Mouse (Mus musculus): ENCODE results near the gene Angptl4.

Angptl4 gene

DNA sequence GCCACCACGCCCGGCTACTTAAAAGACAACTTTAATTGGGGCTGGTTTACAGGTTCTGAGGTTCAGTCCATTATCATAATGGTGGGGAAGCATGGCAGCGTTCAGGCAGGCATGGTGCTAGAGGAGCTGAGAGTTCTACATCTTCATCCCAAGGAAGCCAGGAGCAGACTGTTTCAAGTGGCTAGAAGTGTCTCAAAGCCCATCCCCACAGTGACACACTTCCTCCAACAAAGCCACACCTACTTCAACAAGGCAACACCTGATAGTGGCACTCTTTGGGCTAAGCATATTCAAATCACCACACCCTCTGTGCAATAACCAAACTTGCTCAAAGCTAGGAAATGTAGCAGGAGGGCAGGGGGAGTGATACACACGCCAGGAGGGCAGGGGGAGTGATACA is 22.6 kb upstream of the Angptl4 start:
- DNase-seq, result no peak

DNA sequence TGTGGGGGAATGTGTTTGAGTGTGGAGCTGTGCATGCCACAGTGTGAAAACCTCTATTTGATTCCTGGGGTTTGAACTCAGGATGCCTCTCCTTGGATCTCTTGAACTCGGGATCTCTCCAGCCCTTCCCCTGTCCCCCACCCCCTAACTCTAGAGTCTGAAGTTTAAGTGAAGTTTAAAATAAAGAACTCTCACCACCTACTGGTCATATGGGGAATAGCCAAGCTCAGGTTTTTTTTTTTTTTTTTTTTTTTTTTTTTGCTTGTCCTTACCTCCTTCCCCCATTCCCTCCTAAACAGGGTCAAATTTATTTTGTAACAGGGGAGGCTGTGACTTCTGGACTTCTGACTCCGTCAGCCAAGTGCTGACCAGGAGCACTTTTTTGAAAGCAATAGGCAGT is 20.6 kb upstream of the Angptl4 start:
- DNase-seq, result no peak

DNA sequence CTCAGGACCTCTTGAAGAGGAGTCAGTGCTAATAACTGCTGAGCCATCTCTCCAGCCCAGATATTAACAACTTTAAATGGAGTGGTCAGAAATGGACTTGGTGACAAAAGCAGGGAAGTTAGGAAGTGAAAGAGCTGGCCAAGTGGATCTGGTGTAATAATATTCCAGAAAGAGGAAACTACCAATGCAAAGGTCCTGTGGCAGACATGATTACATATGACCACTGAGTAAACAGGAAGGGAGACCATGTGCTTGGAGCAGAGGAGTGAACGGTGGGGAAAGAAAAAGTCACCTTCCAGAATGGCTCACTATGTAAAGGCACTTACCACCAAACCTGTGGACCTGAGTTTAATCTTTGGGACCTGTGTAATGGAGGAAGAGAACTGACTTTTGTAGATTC is 17.6 kb upstream of the Angptl4 start:
- DNase-seq, result no peak

DNA sequence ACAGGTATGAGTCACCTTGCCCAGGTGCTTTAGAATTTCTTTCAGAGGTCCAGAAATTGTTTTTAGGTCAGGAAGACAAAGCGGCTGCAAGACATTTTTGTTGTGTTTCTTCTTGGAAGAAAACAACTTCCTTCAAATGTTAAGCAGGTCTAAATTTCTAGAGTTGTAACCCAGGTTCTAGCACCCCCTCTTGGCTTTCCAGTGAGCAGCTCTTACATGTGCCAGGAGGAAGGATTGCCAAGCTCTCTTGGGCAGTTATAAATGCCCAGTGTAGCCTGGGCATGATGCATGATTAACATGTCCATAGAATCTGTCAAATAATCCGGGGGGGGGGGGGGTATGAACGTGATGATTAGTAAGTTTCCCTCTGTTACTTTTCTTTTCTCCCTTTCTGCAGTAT is 16.7 kb upstream of the Angptl4 start:
- no peak for DNase-seq

DNA sequence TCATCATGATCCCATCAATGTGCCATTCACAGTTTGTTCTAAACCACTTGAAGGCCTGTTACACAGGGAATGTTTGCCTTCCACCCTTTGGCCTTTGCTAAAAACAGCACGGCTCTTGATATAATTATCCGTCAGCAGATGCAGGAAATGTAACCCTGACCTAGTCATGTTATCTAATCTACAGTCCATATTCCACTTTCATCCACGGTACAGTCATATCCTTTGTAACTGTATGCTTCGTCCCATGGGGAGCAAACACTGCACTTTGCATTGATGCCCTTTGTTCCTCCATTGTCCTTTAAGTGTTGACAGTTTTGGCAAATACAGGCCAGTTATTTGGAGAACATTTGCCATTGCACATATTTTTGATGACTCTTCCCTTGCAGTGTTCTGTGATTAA is 7.1 kb upstream of the Angptl4 start:
- DNase-seq, result no peak

DNA sequence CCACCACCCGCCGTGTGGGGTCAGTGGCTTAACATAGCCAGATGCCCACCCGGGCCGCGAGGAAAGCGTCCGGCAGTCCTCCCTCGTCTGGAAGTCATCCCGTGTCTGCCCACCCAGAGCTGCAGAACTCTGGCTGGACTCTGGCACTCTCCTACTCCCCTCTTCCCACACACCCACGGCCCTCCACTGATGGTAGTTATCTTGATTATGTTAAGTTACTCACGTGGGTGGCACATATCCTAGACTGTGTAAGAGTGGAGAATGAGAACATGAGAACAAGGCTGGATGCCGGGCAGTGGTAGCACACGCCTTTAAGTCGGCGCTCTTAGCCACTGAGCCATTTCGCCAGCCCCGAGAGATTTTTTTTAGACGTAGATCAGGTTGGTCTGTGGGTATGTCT is 4.7 kb upstream of the Angptl4 start:
- DNase-seq, result no peak

DNA sequence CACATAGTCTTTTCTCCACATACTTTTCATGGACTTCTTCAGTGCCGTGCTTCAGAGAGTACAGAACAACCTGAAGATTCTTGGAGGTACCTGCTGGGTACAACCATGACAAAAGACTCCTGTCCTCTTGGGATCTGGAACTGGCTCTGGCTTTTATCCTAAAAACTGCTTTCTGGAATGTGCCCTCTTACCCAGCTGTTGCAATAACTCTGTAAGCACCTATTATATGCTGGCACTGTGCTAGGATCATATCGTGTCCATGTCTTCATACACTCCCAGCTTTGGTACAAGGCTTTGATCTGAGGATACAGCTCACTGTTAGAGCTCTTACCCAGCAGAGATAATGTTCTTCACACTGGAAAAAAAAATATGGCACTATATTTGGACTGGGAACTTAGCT is 3.3 kb upstream of the Angptl4 start:
- no peak for DNase-seq

DNA sequence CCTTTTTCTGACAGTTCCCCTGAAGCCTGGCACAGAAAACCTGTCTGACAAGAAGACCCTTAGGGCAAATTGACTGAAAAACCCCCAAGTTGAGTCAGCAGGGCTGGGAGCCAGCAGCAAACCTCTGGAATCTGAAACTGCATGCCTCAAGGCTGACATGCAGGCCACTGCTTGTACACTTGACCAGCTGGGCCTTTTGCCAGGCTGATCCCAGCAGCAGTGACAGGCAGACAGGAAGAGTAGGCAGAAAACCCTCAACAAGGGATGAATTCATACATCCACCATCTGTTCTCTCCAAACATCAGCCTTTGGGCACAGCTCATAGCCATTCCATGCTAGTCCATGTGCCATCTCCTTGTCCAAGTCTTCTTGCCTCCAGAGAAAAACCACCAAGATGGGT is 1.8 kb upstream of the Angptl4 start:
- DNase-seq, result no peak

DNA sequence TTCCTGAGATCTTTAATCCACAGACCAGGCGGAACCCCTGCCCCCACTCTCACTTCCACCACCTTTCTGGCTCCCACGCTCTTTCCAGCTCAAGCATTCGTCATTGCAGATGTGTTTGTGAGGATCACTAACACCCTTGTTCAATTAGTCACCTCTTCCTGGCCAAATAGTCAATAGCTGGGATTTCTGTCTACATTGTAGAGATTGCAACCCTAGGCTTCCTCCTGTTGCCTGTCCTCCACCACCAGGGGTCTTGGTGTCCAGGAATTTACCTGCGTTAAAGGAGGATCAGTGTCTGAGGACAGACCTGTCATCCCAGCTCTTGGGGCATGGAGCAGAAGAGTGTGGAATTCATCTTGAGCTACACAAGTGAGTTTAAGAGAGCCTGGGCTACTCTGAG is 437 bp upstream of the Angptl4 start:
- no peak for DNase-seq

DNA sequence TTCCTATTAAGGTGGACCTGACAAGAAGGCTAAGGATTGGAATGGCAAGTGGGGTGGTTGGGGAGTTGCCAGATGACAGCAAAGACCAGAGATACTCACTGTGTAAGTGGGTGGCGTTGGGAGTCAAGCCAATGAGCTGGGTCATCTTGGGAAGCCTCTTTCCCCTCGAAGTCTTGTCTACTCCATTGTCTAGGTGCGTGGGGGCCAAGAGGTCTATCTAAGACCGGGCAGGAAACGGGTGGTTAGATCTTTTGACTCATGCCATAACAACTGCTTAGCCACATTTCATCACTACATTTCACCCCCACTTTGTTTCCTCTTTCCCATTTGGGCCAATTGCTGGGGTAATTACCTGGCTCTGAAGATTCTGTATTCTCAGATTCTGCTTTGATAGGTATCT is 1.2 kb downstream of the Angptl4 start:
- no peak for DNase-seq

DNA sequence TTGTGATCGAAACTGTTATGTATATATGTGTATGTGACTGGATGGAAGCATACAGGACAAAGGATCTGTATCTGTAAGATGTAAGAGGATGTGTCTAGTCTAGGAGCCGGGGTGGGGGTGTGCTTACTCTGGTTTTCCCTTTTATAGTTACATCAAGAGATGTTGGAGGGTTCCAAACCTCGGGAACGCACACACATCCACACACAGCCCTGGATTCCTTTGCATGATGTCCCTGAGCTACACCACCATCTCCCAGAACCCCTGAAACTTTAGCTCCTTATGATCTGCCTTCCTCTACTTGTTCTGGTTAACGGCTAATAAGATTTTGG is 1.7 kb downstream of the Angptl4 start:
- no peak for DNase-seq

DNA sequence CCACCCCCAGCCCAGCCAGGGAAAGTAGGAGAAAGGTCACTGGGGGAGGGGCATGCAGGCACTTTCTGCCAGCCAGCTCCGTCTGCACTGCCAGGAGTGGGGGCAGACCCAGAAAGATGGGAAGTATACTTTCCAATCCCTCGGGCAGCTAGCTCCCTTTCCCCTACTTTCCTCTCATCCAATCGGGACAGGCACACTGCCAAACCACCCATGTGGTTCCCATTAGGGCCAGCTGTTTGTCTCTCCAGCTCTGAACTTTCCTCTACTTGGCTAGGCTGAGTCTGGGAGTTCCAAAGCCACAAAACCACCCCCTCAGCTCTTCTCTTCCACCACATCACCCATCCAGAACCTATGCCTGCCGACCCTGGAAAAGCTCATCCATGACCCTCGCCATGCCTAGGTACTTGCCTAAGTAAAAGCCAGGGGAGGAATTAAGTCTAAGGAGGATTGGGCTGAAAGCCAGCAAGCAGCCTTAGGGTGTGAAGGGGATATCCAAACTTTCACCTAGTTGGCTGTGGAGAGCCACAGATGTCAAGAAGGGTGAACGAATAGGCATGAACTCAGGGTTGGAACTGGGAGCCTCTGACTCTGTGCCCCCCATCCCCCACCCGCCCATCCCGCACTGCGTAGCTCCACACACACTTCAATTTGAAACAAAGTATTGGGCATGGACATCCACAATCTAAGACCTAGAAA is 2.2 kb downstream of the Angptl4 start:
- peak; percentile 26 for DNase-seq

DNA sequence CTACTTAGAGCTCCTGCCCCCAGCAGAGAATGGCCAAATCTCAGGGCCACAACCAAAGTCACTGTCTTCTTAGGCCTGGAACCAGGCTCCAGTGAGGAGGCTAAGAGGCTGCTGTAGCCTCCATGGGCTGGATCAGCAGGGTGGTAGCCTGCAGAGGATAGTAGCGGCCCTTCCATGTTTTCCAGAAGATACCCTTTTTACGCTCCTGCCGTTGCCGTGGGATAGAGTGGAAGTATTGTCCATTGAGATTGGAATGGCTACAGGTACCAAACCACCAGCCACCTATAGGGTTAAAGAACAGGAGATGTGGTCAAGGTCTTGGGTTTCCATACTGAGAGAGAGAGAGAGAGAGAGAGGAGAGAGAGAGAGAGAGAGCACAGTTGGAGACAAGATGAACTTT is 6.3 kb downstream of the Angptl4 start:
- DNase-seq, result no peak

DNA sequence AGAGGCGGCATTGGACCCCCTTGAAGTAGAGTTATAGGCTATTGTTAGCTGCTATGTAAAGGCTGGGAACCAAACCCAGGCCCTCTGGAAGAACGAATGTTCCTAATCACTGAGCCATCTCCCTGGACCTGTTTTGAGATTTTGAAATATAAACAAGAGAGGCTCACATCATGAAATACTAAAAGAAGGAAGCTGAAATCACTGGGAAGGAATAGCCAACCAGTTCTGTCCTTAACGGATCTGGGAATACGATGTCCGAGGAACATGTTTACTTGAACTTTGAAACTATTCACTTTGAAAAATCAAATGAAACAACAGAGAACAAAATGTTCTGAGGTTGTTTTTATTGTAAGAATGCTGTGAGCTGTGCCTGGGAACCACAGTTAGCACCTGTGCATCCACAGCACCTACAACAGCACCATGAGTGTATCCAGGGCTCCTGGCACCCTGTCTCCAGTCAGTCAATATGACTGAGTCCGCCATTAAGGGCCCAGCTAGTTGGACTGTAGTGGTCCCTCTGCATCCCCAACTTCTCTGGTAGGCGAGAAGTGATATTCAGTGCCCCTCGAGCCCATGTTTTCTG is 7.0 kb downstream of the Angptl4 start:
- no peak for DNase-seq

DNA sequence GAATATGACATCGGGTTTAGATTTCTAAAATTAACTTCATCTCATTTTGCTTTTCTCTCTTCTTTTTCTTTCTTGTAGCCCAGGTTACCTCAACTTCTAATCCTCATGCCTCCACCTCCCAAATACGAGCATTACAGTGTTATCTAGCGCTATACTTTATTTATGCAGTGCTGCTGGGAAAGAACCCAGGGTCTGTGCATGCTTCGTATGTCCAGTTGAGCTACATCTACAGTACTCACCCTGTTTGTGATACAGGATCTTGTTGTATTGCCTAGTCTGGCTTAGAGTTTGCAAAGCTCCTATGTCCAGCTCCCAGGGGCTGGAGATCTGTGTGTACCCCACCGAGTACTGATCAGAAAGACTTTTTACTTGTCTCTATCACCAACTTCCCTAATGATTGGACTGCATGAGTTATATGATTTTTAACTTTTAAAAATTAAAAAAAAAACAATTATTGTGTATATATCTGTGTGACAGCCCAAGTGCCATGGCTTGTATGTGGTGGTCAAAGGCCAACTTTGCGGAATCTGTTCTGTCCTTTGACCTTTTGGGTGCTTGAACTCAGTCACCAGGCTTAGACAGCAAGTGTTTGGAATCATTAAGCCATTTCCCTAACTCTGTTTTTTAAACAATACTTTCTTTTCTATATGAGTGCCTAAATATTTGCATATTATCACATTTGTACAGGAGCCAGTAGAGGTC is 7.6 kb downstream of the Angptl4 start:
- no peak for DNase-seq

DNA sequence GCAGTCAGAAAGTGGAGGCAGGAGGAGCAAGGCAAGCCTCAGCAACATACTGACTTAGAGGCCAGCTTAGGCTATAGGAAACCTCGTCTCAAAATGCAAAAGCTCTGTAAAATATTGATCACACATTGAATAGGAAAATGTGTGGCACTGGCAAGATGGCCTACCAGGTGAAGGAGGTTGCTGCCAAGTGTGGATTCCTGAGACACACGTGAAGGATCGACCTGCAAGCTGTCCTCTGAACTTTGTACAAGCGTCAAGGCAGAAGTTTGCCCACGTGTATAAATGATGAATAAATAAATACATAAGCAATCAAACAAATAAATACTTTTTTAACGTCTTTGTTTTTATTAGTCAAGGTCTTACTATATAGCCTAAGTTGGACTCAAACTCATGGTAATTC is 8.2 kb downstream of the Angptl4 start:
- no peak for DNase-seq

DNA sequence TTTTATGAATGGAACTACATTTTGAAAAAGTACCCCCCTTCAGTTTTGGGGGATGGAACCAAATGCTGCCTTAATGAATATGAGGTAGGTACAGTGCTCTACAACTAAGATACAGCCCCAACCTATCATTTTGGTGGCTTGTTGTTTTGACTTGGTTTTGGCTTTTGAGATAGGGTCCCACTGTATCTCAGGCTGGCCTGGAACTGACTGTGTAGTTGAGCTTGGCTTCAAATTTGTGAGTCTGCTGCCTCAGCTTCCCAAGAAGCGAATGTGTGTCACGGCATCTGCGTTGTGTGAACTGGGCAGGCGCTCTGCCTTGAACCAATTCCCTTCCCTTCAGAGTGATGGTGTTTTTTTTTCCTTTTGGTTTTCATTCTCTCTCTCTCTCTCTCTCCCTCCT is 10.0 kb downstream of the Angptl4 start:
- no peak for DNase-seq

DNA sequence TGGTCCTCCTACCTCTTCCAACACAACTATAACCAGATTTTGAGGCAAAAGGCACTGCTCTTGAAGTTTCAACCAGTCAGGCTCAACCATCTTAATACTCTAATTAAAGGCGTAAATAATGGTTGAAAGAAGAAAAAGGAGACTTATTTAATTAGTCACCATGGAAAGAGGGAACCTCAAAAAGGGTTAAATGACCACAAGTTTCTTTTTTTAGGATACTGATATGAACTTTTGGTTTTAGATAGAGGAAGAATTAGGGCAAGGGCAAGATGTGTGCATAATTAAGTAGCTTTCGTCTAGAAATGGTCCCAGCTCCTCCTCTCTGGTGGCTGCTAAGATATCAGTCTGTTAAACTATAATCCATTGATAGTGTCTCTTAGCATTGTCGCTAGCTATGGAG is 15.2 kb downstream of the Angptl4 start:
- DNase-seq, result no peak

DNA sequence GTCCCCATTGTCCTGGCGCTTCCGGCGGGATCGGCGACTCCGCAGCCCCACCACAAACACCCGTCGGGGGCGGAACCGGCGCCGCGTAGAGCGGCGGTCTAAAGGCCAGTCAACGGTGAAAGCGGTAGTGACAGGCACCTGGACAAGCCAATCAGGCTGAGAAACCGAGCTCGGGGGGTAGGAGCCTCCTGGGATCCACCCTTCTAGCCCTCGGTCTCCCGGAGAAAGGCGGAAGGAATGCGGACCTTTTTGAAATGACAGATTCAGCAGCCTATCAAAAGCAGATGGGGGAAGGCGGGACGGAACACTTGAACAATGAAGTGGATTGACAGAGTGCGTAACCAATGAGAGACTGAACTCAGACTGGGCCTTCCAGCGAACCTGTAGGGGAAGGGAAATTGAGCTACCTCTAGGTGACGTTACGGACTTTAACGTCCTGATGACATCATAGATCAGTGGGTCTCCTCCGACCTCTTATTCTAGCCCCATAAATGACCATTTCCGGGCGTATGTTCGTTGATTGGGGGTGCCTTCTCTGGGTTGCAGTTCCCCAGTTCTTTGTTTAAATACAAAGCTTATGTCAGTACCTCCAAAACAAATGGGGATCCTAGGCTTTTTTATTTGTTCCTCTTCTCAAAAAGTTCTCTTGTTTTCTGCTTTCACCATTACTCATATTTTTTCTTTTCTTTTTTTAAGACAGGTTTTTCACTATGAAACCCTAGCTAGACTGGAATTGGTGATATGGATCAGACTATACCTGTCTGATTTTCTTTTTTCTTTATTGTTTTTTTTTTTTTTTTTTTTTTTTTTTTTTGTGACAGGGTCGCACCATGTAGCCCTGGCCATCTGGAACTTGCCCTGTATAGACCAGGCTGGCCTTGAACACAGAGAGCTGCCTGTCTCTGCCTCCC is 21.1 kb downstream of the Angptl4 start, which contains the start of gene Rab11b:
Rab11b (minus strand) TSS at position 276 of the 911 bp plus-strand sequence.
- DNase-seq, result peak; percentile 100

DNA sequence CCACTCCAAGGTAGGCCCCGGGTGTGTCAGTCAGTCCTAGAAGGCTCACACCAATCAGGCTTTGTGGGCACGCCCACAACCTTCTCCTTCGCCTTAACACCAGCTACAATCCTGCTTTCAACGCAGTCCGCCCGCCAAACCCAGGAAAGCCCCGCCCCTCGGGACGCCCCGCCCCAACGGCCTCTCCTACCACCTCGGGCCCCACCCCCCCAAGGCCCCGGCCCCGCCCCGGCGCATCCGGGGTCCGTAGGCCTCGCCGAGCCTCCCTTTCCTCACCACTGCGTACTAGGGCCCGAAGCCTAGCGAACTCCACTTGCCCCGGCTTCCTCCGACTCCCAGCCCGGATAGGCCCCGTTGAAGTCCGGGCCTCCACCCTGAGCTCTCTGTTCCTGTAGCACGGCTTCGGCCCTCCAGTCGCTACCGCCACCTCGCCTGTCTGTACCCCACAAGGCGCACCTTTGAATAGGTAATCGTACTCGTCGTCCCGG is 21.8 kb downstream of the Angptl4 start:
- peak; percentile 82 for DNase-seq

DNA sequence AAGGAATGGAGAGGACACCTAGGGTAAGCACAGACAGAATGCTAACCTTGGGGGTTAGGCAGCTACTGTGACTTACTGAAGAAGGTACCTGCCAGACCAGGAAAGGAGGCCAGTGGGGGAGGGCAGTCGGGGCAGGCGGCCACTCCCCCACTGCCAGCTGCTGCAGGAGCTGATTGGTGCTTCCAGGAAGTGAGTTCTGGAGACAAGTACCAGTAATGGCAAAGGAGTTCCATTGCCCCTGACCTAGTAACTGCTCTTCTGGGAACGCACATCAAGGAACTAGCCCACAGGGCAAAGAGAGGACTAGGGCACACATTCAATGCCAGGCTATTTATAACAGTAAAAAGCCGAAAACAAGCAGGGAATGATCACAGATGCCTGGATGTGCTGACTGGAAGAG is 24.4 kb downstream of the Angptl4 start:
- no peak for DNase-seq

DNA sequence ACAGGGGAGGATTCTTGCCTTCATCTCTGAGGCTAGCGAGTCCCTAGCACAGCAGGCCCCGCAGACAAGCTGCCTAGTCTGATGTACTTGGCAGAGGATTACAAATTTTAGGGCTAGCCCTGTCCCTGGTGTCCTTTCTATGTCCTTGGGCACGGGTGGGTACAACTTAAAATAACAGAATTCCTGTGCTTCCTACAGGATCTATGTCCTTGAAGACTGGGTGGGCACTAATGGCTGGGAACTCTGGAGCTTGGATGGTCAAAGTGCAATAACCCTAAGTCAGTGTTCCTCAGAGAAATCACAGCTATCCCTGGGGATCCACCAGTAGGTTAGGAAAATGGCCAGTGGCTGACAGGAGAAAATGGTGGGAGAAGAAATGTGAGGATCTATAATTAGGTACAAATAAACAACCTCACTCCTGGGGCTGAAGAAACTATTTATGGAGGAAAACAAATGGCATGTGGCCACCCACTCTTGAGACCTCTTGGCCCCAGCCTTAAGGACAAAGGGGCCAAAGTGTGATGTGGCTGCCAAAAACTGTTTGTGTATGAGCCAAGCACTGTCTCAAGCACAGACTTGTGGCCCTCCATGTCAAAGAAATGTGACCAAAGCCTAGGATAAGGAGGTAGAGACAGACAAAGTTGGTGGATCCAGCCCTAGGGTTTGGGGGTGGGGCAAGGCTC is 25.4 kb downstream of the Angptl4 start:
- no peak for DNase-seq
